Mouse (Mus musculus): ENCODE results near the gene Gm42715.

Gm42715 gene

DNA sequence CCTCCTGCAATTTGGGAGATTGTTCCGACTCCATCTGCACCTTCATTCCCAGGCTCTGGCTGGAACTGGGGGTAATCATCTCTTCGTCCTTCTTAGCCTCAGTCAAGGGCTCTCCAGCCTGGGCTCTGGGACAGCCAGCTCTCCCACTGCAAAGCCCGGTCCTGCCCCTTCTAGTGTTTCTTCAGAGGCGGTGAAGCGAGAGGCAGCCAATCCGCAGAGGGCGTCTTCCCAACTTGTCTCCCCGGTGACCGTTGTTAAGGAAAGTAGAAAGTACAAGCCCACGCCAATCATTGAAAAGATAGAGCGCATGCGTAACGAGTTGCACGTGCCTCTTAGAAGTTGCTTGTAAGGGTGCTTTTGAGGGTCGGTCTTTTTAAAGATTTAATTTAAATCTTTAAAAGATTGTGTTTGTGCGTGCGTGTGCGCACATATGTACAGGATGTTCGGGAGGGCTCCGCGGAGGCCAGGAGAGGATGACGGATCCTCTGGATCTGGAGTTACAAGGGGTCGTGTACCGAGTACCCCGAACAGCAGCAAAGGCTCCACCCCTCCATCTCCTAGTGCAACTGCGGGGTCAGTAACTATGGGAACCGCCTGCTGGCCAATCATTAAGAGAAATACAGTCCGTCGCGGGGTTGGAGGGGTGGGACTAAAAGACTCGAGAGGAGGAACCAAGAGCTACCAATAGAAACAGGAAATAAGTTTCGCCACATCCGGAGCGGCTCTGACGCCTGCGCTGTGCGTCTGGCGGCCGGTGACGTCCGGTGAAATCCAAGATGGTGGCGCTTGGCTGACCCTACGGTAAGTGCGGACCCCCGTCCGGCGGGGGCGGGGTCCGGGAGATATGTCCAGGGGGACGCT, 68.9 kb downstream of the Gm42715 start, which contains the start of the genes Ccdc189 and Rnf40:
Gene Ccdc189, minus strand, starts transcription at position 585 of the 861 bp plus-strand sequence.
Gene Rnf40, plus strand, starts transcription at position 757 of the 861 bp plus-strand sequence.
- peak; percentile 98 for DNase-seq

DNA sequence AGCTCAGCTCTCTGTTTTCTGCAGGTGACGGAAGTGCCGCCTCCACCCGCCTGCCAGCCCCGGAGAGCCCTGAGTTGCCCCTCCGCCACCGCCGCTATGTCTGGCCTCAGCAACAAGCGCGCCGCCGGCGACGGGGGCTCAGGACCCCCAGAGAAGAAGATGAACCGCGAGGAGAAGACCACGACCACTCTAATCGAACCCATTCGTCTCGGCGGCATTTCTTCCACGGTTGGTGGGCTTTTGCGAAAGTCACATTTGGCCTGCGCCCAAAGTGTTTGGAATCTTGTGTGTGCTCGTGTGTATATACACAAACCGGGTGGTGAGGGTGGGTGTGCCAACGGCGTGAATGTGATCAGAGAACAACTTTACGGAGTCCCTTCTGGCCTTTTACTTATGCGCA, 69.5 kb downstream of the Gm42715 start:
- no peak for DNase-seq

DNA sequence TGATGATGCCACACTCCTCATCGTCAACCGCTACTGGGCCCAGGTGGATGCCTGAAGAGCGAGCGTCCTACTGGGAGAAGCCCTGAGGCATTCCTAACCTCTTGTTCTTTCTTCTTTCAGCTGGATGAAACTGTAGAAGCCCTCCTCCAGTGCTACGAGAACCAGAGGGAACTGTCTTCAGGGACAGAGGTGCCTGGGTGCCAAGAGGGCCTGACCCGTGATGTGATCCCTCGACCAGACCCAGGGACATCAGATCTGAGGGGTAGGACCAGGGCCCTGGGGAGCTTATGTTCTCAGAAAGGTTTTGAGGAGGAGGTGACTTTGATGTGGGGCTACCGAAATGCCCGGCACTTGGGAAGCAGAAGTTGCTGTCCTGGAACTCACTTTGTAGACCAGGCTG, 70.3 kb downstream of the Gm42715 start:
- no peak for DNase-seq

DNA sequence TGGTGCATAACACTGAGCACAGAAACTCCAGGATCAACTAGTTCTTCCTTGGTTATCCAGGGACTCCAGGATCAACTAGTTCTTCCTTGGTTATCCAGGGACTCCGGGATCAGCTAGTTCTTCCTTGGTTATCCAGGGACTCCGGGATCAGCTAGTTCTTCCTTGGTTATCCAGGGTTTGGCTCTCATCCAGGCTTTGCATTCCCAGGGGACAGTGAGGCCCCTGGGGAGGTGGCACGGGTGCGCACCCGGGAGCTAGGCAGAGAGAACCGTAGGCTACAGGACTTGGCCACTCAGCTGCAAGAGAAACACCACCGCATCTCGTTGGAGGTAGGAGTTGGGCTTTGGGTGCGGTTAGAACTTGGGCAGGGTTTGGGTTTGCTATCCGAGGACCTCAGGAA, 71.7 kb downstream of the Gm42715 start:
- no peak for DNase-seq

DNA sequence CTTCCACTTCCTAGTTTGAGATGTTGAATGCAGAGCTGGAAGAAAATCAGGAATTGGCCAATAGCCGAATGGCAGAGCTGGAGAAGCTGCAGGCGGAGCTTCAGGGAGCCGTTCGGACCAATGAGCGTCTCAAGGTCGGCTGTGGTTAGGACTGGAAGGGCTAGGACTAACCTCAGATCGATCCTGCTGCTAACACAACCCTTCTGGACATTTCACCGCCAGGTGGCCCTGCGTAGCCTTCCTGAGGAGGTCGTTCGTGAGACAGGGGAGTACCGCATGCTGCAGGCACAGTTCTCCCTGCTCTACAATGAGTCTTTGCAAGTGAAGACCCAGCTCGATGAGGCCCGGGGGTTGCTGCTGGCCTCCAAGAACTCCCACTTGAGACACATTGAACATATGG, 73.2 kb downstream of the Gm42715 start:
- DNase-seq, result no peak

DNA sequence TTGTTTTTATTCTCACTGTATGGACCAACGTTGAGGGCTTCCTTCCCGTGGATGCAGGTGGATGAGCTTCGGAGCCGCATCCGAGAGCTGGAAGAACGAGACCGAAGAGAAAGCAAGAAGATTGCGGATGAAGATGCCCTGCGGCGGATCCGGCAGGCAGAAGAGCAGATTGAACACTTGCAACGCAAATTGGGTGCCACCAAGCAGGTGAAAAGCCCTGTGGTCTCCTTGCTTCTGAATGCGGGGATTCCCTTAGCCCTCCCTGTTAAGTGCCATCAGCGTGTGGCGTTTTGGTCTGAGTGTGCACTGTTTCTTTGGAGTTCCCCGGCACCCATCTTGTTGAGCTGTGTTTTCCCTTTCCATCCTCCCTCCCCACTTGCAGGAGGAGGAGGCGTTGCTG, 77.4 kb downstream of the Gm42715 start:
- DNase-seq, result no peak

DNA sequence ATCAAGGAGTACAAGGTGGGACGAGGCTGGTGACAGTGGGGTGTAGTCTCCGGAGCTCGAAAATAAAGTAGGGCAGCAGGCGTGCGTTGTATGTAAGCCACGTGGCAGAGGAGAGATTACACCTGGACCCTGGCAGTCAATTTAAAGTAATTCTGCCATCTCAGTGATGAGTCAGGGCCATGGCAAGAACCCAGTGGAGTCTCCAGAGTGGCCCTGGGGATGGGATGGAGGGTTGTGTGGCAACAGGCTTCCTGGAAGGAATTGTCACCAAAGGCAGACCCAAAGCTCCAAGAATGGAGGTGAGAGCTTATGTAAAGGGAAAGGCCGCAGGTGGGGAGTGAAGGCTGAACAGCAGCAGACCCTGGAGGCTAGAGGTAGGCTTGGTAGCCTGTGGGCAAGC, 81.2 kb downstream of the Gm42715 start:
- no peak for DNase-seq

DNA sequence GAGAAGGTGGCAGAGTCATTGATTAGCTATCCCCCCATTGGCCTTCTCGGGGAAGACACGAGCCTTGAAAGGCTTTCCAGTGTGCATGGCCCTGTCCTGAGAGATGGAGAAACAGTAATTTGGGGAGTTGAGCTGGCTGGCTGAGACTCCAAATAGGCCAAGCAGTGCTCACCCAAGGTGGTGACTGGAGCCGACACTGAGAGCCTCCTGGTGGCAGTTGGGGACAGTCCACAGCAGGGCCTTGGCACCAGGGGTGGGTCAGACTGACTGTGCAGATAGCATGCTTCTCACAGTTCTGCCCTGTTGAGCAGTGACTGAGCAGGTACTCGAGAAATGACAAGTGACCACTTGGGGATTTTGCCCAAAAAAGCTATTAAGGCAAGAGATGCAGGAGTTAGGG, 82.4 kb downstream of the Gm42715 start:
- DNase-seq, result no peak

DNA sequence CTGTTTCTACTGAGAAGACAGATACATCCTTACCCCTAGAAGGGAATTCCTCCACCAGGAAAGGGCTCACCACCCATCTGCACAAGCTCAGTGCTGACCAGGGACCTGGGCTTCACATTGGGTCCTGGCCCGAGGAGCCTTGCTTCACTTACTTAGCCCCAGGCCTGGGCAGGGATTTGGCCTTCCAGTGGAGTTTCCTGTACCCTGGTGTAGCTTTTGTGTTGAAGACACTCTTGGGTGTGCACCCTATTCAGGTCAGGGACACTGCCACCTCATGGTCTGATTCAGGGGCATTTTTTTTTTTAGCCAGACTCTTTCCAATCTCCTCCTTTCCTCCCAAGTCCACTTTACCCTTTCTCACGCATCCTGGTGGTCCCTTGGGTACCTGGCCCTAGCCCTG, 83.5 kb downstream of the Gm42715 start:
- DNase-seq, result no peak

DNA sequence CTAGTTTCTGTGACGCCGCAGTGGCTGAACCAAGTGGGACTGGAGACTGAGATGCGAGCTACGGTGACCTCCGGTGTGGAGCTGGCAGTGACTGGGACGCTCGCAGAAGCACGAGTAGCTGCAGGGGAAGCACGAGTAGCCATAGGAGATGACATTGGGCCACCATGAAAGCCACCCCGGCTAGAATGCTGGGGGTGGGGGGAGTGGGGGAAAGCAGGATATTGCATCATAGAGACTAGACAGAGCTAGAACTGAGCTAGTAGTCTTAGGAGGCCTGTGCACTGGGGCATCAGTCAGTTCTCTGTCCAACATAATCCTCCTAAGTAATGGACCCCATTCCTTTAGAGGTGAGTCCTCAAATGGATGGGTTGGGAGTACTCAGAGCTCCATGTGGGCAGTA, 84.9 kb downstream of the Gm42715 start:
- no peak for DNase-seq

DNA sequence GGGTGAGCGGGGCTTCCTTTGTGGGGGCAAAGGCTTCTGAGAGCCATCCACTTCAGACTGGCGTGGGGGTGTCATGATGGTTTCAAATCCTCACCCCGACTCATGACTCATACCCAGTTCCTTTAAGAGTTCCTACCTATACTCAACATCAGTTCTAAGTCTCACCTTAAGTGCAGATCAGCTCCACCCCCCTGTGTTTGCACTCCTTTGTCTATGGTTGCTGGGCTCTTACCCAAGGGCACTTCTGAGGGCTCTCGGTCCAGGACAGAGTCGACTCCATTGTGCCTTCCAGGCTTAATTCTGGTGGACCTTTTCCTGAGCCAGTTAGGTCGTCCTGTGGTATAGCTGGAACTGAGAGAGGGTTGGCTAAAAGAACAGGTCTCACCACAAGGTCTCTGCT, 87.8 kb downstream of the Gm42715 start:
- no peak for DNase-seq

DNA sequence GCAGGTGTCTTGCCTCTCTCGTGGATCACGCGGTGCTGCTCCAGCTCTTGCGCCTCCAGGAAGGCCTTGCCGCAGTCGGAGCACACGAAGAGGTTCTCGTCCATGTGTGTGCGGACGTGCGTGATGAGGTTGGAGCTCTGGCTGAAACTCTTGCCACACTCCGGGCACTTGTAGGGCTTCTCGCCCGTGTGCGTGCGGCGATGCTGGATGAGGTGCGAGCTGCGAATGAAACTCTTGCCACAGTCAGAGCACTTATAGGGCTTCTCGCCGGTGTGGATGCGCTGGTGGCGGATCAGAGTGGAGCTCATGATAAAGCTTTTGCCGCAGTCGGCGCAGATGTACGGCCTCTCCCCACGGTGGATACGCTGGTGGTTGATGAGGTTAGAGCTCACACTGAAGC, 91.6 kb downstream of the Gm42715 start:
- DNase-seq, result no peak

DNA sequence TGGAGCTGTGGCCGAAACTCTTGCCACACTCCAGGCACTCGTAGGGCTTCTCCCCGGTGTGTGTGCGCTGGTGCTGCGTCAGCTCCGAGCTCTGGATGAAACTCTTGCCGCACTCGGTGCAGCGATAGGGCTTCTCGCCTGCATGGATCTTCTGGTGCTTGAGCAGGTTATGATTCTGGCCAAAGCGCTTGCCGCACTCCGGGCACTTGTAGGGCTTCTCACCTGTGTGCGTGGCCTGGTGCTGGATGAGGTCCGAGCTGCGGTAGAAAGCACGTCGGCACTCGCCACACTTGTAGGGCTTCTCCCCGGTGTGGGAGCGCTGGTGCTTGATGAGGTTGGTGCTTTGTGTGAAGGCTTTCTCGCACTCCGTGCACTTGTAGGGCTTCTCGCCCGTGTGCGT, 92.2 kb downstream of the Gm42715 start:
- no peak for DNase-seq

DNA sequence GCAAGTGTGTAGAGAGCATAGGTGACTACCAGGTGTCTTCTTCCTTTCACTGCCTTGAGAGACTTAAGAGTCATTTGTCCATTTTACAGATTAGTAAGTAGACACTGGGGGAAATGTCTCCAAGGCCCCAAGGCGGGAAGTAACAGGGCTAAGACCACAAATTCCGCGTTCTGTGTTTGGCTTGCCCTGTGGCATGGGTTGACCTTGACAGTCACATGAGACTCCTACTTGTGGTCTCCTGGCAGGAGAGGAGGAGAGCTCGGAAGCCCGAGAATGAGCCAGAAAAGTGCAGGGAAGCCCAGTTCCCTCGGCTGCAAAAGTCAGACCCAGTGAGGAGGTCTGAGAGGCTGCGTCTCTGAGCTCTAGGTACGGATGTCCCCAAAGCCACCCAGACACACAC, 94.1 kb downstream of the Gm42715 start:
- no peak for DNase-seq

DNA sequence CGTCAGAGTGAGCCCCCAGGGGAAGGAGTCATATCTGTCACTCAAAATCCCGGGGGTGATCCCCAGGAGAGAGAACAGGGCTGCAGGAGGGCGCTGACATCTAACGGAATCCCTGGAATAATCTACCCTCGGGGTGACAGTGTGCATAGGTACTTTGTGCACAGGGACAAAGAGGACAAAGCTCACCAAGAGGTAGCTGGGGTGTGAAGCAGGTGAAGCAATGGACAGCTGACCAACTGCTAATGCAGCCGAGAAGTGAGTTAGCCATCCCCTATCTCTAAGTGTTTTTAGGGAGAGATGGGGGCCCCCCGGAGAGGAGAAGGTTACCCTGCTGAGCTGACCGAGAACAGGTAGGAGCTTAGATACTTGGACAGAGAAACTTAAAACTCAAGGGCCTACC, 94.7 kb downstream of the Gm42715 start:
- DNase-seq, result no peak

DNA sequence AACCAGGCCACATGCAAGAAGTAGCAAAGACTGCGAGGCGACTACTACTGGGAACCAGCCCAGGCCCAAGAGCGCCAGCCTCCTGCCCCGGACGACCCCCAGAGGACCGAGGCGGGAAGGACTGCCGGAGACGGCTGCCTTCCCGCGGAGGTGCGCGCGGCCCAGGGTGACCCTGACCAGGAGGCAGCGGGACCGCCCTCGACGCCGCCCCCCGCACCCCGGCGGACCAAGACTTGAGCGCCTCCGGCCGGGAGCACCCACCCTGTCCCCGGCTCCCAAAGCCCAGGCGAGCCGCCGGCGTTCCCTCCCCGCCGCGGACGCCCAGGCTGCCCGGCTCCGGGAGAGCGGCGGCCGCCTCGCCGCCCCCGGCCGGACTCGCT, 95.1 kb downstream of the Gm42715 start:
- DNase-seq, result peak; percentile 67

DNA sequence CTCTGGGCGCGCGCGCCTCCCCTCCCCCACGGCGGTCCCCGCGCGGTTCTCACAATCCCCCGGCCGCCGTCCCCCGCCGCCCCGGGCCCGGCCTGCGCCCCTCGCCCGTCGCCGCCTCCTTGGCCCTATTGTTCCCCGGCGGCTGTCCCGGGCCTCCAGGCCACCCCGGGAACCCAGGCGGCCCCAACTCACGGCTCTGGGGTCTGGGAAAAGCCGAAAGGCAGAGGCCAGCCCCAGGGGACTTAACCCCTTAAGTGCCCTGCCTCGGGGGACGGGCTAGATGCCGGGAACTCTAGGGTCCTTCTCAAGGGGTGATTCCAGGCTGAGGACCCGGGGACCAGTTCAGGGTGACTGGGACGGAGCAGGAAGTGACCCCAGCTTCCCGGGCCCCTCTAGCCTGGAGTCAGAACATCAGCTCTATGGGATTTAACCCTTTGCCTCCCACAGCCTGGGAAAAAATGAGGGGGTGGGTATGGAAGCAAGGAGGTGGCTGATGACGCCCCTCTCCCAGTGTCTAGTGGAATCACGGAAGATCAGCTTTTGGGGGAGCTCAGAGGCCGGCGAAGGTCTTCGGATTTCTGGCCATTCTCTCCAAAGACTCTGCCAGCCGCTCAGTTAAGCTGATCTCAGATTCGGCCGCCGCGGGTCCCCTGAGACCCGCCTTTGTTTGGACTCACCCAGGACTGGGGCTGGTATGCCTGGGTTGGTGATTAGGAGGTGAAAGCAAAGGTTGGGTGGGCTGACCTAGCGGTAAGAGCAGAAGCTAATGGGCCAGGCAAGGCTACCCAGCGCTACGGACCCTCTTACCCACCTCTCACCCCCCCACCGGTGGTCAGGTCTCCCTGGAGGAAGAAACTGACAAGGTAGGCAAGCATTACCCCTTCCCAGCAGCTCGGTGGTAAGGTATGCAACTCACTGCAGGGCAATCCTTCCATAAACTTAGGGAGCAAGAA, 95.8 kb downstream of the Gm42715 start, which contains the start of gene Zfp629:
Gene Zfp629, minus strand, starts transcription at position 907 of the 953 bp plus-strand sequence.
- peak; percentile 93 for DNase-seq

DNA sequence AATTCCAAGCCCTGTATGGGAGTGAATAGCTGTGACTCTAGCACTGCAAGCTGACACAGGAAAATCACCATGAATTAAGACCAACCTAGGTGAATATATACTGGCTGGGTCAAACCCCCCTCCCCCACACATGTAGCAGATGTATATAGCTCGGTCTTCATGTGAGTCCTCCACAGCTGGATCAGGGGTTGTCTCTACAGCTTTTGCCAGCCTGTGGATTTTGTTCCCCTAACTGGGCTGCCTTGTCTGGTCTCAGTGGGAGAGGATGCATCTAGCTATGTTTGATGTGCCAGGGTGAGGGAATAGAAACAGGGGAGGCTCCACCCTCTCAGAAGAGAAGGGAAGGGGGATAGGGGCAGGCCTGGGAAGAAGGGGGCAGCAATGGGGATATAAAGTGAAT, 97.0 kb downstream of the Gm42715 start:
- no peak for DNase-seq
